Mouse (Mus musculus): Measurements from ENCODE around the gene Dnaja3.

Gene Dnaja3

DNA sequence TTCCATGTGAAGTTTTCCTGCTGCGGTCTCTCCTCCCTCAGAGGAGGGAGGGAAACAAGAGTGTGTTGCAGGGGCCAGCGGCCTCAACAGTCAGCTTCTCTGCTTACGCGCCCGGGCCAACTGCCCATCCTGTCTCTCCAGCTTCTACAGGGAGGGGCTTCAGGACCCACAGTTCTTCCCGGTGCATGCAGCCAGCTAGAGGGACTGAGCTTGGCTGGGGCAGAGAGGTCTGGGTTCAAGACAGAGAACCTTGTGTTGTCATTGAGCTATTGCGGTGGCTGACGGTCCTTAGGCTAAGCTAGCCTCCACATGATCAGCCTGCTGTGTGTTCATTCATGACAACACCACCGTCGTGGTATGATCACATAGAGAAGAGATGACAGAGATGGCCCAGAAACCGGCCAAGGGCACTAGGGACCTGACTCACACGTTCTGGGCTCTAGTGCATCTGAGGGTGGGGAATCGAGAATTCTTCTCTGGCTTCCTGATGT is 7.9 kb downstream of the Dnaja3 start:
- TF ChIP-seq GATA4 (IDR thresholded peaks at IDR 0.05; ENCODE audit: insufficient replicate concordance, low read length), result no peak

- TF ChIP-seq GATA4 (IDR thresholded peaks at IDR 0.05; ENCODE audit: insufficient replicate concordance, low read length), result no peak
These were observed 8.7 kb downstream of the Dnaja3 start for GRCm38 (mm10) chr16:4648416-4649023.

DNA sequence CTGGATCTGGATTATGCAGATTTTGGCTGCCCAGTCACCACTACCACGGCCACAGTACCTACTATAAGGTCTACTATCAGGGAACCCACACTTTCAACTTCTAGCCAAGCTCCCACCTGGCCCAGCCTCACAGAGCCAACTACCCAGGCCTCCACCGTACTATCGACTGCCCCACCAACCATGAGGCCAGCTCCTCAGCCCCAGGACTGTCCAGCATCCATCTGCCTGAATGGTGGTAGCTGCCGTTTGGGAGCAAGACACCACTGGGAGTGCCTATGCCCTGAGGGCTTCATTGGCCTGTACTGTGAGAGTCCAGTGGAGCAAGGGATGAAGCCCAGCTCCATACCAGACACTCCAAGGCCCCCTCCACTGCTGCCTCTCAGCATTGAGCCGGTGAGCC is 9.4 kb downstream of the Dnaja3 start:
- no peak for TF ChIP-seq GATA4 (IDR thresholded peaks at IDR 0.05; ENCODE audit: insufficient replicate concordance, low read length)

DNA sequence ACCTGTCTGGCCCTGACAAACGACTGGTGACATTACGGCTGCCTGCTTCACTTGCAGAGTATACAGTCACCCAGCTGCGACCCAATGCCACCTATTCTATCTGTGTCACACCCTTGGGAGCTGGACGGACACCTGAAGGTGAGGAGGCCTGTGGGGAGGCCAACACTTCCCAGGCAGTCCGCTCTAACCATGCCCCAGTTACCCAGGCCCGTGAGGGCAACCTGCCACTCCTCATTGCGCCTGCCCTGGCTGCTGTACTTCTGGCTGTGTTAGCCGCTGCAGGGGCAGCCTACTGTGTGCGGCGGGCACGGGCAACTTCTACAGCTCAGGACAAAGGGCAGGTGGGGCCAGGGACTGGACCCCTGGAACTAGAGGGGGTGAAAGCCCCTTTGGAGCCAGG is 9.9 kb downstream of the Dnaja3 start:
- no peak for TF ChIP-seq GATA4 (IDR thresholded peaks at IDR 0.05; ENCODE audit: insufficient replicate concordance, low read length)

GRCm38 (mm10) chr16:4650161-4650560 is 10.4 kb downstream of the Dnaja3 start:
- no peak for TF ChIP-seq GATA4 (IDR thresholded peaks at IDR 0.05; ENCODE audit: insufficient replicate concordance, low read length)

GRCm38 (mm10) chr16:4651081-4651480 is 11.3 kb downstream of the Dnaja3 start:
- TF ChIP-seq GATA4 (IDR thresholded peaks at IDR 0.05; ENCODE audit: insufficient replicate concordance, low read length), result no peak

GRCm38 (mm10) chr16:4651624-4652023 is 11.8 kb downstream of the Dnaja3 start:
- TF ChIP-seq GATA4 (IDR thresholded peaks at IDR 0.05; ENCODE audit: insufficient replicate concordance, low read length), result no peak

DNA sequence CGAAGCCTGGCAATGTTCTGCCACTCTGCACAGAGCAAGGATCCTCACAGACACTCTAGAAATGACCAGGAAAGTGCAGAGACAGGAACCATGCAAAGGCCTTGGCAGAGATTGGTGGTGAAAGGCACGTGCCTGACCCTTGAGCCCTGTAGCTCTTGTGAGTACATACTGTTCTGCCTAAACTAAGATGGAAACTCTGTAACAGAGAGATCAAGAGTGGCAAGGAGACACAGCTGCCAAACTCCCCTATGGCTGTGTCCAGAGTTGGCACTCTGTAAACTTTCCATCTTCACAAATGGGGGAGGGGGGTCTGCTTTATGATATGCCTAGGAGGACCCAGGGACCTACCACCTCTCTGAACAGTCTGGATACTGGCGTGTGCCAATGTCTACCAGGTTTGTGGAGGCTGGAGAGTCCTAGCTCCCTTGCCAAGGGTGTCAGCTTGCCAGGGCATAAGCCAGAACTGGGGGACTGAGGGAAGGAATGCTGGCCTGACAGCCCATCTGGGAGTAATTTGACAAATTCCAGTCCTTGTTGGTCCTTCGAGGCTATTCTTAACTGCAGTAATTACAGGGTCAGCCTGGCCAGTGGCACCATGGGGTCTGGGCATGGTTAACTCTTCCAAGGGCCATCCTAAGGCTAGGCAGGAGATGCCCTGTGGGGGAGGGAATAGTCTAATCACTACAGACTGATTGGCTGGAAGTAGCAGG is 13.1 kb downstream of the Dnaja3 start:
- no peak for TF ChIP-seq GATA4 (IDR thresholded peaks at IDR 0.05; ENCODE audit: insufficient replicate concordance, low read length)

DNA sequence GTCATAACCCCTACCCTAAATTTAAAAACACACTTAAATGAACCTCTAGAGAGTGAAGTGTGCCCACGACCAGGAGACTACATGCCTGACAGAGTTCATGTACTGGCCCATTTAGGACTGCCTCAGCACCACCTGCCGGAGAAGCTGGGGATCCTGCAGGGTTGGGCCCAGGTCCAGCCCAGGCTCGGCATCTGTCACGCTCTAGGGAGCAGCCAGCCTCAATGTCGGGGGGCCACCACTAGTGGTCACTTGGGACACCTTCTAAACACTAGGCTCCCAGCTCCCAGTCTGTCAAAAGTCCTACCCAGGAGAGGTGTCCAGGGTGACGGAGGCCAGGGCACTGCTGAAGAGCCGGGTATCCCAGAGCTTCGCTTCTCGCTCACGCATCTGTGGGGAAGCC is 14.9 kb downstream of the Dnaja3 start:
- TF ChIP-seq GATA4 (IDR thresholded peaks at IDR 0.05; ENCODE audit: insufficient replicate concordance, low read length), result no peak

- no peak for TF ChIP-seq GATA4 (IDR thresholded peaks at IDR 0.05; ENCODE audit: insufficient replicate concordance, low read length)
These were observed 15.5 kb downstream of the Dnaja3 start for GRCm38 (mm10) chr16:4655251-4655734.

- TF ChIP-seq GATA4 (IDR thresholded peaks at IDR 0.05; ENCODE audit: insufficient replicate concordance, low read length), result no peak
These were observed 16.2 kb downstream of the Dnaja3 start for GRCm38 (mm10) chr16:4655764-4656570.

DNA sequence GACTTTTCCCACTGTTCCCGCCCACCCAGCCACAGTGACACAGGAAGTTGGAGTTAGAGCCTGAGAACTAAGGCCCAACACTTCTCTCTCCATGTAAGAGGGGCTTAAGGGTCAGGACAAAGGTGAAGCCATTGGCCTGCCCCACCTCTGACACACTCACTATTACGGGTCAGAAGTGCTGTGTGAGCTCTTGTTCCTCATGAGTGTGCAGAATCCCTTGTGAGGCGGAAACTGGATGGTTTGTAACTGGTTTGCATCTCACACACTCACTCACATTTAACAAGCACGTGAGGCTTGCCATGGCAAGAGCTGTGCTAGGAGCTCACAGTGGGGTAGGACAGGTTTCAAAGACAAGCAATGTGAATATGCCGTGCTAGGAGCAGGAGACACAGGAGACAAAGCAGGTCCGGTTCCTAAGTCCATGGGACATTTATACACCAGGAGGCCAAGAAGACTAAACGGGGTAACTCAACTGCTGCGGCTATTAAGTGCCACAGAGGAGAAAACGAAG is 16.8 kb downstream of the Dnaja3 start:
- TF ChIP-seq GATA4 (IDR thresholded peaks at IDR 0.05; ENCODE audit: insufficient replicate concordance, low read length), result no peak

- no peak for TF ChIP-seq GATA4 (IDR thresholded peaks at IDR 0.05; ENCODE audit: insufficient replicate concordance, low read length)
These were observed 19.0 kb downstream of the Dnaja3 start for GRCm38 (mm10) chr16:4658781-4659245.

- no peak for TF ChIP-seq GATA4 (IDR thresholded peaks at IDR 0.05; ENCODE audit: insufficient replicate concordance, low read length)
These were observed 19.5 kb downstream of the Dnaja3 start for GRCm38 (mm10) chr16:4659326-4659725.

DNA sequence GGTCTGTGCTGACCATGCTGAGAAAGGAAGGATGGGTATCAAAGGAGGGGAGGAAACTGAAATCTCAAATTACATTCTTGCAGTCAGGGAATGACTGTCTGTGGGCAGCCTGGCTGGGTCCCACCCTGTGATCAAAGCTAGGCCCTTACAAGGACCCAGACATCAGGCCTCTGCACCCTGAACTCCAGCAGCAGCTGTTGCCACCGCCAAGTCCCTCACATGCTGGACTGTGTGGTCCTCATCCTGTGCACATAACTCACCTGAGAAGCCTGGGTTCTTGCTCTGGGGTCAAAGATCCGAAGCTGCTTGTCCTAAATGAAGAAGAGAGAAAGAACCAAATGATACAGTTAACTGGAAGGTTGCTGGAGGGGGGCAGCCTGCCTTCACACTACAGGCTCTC is 21.8 kb downstream of the Dnaja3 start:
- TF ChIP-seq GATA4 (IDR thresholded peaks at IDR 0.05; ENCODE audit: insufficient replicate concordance, low read length), result no peak

Data from liver, adult (tissue).